Mouse (Mus musculus): ENCODE measurements around the gene Slc26a11.

DNA sequence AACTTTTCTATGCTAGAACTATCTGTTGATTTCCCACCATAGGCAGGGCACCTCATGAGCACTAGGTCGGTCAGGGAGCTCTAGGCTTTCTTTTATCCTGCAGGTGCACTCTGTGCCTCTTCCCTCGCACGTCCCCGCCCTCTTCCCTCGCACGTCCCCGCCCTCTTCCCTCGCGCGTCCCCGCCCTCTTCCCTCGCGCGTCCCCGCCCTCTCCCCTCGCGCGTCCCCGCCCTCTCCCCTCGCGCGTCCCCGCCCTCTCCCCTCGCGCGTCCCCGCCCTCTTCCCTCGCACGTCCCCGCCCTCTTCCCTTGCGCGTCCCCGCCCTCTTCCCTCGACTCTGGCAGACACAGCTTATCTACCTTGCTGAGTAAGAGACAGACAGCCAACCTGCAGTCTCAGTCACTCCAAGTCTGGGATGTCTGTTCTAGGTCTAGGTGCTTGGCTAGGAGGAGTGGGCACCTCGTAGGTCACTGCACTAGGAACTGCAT lies 73.3 kb downstream of the Slc26a11 start:
- TF ChIP-seq CTCF (IDR thresholded peaks at IDR 0.05; ENCODE audit: extremely low read depth, insufficient read depth, insufficient read length, insufficient replicate concordance) (no peak), POLR2A (IDR thresholded peaks at IDR 0.05; ENCODE audit: low read depth, low read length) (no peak)

All from spleen, adult 2 months (tissue).